Mouse (Mus musculus): ENCODE data around the gene Kcnj11. TPM values are rescaled to one million over a fixed set of nuclear protein-coding genes. Genes with fewer than 3 reads are reported as not detected.

The Kcnj11 gene
- polyA plus RNA-seq, 1 experiment from 2014 or later: not detected

DNA sequence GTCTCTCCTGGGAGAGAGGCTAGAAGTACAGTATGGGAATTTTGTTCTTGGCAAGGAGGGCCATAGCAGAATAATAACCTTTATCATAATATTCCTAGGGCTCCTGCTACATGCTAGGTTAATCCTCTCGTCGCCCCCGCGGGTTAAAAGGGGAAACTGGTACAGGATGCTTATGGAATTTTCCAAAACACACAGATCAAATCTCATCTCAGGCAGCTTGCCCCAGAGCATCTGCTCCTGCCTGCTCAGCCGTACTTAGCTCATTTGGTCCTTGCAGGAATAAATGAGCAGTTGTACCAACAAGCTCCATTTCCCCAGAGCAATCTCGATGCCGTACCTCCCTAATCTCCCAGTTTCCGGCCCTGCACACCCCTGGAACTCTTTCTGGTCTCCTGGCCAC is 31.2 kb upstream of the Kcnj11 start:
- 63% methylated on average over 8 of the region's 8 CpGs for WGBS
- DNase-seq (no peak), ATAC-seq (ENCODE audit: insufficient read depth) (no peak)
- Histone ChIP-seq H3K4me3 (ENCODE audit: low read depth, low read length) (no peak overlapping the region), H3K9me3 (ENCODE audit: low read depth, low read length) (no peaks in the 10 kb centered on the region), H3K27ac (ENCODE audit: low read depth) (no peak overlapping the region), H3K36me3 (ENCODE audit: insufficient read depth) (no peaks in the 10 kb centered on the region), H3K4me2 (no peak overlapping the region), H3K4me1 (ENCODE audit: insufficient read depth) (no peaks in the 10 kb centered on the region), H3K9ac (no peak overlapping the region), H3K27me3 (ENCODE audit: insufficient read depth, low read length) (no peaks in the 10 kb centered on the region; the same call in 1 of the 2 replicates)
- no peak for TF ChIP-seq CTCF (IDR thresholded peaks at IDR 0.05; ENCODE audit: low read depth)

DNA sequence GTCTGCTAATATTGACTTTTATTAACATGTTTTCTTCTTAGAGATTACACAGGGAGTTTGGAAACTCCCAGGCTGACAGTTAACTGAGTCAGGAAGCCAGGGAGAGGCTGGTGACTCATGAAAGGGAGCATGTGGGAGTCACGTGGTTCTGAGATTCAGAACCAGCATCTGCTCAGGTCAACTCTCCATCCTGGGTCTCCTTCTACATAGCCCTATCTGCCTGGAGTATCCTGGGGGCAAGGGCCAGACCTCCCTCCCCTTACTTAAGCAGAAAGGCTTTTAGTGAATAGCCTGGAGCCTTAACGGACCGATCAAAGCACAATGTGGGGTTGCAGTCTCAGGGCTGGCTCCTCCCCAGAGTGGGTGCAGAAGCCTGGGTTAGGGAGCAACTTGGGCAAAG is 30.7 kb upstream of the Kcnj11 start:
- DNase-seq (no peak), ATAC-seq (ENCODE audit: insufficient read depth) (no peak)
- no peaks in the 10 kb centered on the region for H3K9me3 ChIP-seq (ENCODE audit: low read depth, low read length)
- H3K4me3 ChIP-seq (ENCODE audit: low read depth, low read length): no peak overlapping the region
- H3K9ac ChIP-seq: no peak overlapping the region
- H3K36me3 ChIP-seq (ENCODE audit: insufficient read depth): no peaks in the 10 kb centered on the region
- no peak overlapping the region for H3K27ac ChIP-seq (ENCODE audit: low read depth)
- no peaks in the 10 kb centered on the region; the same call in 1 of the 2 replicates for H3K27me3 ChIP-seq (ENCODE audit: insufficient read depth, low read length)
- TF ChIP-seq CTCF (IDR thresholded peaks at IDR 0.05; ENCODE audit: low read depth): no peak
- no peak overlapping the region for H3K4me2 ChIP-seq
- no peaks in the 10 kb centered on the region for H3K4me1 ChIP-seq (ENCODE audit: insufficient read depth)
- WGBS: 27% methylated on average over 3 of the region's 3 CpGs

DNA sequence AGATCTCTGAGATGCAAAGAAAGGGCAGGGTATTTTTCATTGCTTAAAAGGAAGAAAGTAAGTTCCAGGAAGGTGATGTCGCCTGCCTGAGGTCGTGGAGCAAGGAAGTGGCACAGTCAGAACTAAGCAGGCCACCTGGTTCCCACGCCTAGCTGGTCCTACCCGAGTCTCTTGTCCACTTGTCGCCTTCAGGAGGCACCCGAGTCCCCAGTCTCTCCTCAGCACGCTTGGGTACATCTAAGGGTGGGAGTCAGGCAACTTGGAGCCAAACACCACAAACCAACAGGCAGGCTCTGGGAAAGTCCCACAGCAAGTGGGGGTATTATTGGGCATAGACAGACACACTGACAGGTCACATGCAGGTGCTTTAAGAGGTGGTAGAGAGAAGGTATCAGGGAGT is 30.2 kb upstream of the Kcnj11 start:
- no peaks in the 10 kb centered on the region for H3K36me3 ChIP-seq (ENCODE audit: insufficient read depth)
- ATAC-seq (ENCODE audit: insufficient read depth) (no peak), DNase-seq (no peak)
- no peaks in the 10 kb centered on the region for H3K4me1 ChIP-seq (ENCODE audit: insufficient read depth)
- H3K9ac ChIP-seq: no peak overlapping the region
- no peak overlapping the region for H3K4me2 ChIP-seq
- TF ChIP-seq CTCF (IDR thresholded peaks at IDR 0.05; ENCODE audit: low read depth): no peak
- H3K27ac ChIP-seq (ENCODE audit: low read depth): no peak overlapping the region
- H3K9me3 ChIP-seq (ENCODE audit: low read depth, low read length): no peaks in the 10 kb centered on the region
- no peaks in the 10 kb centered on the region; the same call in 1 of the 2 replicates for H3K27me3 ChIP-seq (ENCODE audit: insufficient read depth, low read length)
- WGBS: 49% methylated on average over 7 of the region's 7 CpGs
- H3K4me3 ChIP-seq (ENCODE audit: low read depth, low read length): no peak overlapping the region

DNA sequence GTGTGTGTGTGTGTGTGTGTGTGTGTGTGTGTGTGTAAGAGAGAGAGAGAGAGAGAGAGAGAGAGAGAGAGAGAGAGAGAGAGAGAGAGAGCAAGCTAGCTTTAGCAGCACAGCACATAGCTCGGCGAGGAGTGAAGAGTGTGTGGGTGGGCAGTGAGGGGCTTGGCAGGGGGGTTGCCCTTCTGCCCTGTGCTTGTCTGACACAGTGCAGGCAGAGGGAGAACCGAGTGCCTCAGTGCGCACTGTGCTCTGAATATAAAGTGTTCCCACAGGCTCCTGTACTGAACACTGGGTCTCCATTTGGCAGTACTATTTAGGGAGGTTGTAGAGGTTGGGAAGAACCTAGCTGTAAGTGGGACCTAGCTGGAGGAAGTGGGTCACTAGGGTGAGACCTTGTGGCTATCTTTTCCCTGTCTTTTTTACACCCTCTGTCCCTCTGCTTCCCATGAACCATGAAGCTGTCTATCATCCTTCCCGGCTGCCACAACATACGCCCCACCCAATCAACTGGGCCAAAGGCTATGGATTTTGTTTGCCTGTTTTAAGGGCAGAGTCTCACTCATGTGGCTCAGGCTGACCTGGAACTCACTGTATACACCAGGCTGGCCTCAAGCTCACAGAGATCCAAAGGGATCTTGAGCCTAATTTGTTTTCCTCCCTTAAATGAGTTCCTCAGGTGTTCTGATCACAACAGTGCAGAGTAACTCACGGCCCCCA is 29.1 kb upstream of the Kcnj11 start:
- H3K4me3 ChIP-seq (ENCODE audit: low read depth, low read length): no peak overlapping the region
- no peaks in the 10 kb centered on the region; the same call in 1 of the 2 replicates for H3K27me3 ChIP-seq (ENCODE audit: insufficient read depth, low read length)
- H3K36me3 ChIP-seq (ENCODE audit: insufficient read depth): no peaks in the 10 kb centered on the region
- no peak overlapping the region for H3K4me2 ChIP-seq
- no peak overlapping the region for H3K27ac ChIP-seq (ENCODE audit: low read depth)
- H3K4me1 ChIP-seq (ENCODE audit: insufficient read depth): peaks cover 2% of the 10 kb centered on the region; the same call in 1 of the 2 replicates
- H3K9ac ChIP-seq: no peak overlapping the region
- no peak for TF ChIP-seq CTCF (IDR thresholded peaks at IDR 0.05; ENCODE audit: low read depth)
- ATAC-seq (ENCODE audit: insufficient read depth) (no peak), DNase-seq (no peak)
- no peaks in the 10 kb centered on the region for H3K9me3 ChIP-seq (ENCODE audit: low read depth, low read length)
- WGBS: 29% methylated on average over 7 of the region's 7 CpGs

DNA sequence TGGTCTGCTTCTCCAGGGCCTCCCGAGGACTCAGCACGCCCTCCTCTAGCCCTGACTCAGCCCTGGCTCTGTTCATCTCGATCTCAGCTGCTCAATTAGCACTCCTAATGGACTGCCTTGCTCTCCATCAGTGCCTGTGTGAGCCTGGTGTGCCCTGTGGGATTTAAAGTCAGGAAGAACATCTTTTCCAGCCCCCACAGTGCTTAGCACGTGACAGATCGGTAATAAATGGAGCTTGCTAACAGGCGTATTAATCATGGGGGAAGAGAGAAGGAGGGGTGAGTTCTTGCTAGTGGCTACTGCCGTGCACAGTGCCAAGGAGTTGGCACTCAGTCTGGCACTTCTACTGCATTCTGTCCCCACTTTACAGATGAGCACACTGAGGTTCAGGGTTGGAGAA is 27.6 kb upstream of the Kcnj11 start:
- no peaks in the 10 kb centered on the region for H3K9me3 ChIP-seq (ENCODE audit: low read depth, low read length)
- TF ChIP-seq CTCF (IDR thresholded peaks at IDR 0.05; ENCODE audit: low read depth): no peak
- no peak overlapping the region for H3K9ac ChIP-seq
- H3K4me2 ChIP-seq: no peak overlapping the region
- no peaks in the 10 kb centered on the region; the same call in 1 of the 2 replicates for H3K27me3 ChIP-seq (ENCODE audit: insufficient read depth, low read length)
- 41% methylated on average over 7 of the region's 7 CpGs for WGBS
- DNase-seq (no peak), ATAC-seq (ENCODE audit: insufficient read depth) (no peak)
- no peaks in the 10 kb centered on the region for H3K36me3 ChIP-seq (ENCODE audit: insufficient read depth)
- no peak overlapping the region for H3K27ac ChIP-seq (ENCODE audit: low read depth)
- no peak overlapping the region for H3K4me3 ChIP-seq (ENCODE audit: low read depth, low read length)
- H3K4me1 ChIP-seq (ENCODE audit: insufficient read depth): peaks cover 10% of the 10 kb centered on the region

DNA sequence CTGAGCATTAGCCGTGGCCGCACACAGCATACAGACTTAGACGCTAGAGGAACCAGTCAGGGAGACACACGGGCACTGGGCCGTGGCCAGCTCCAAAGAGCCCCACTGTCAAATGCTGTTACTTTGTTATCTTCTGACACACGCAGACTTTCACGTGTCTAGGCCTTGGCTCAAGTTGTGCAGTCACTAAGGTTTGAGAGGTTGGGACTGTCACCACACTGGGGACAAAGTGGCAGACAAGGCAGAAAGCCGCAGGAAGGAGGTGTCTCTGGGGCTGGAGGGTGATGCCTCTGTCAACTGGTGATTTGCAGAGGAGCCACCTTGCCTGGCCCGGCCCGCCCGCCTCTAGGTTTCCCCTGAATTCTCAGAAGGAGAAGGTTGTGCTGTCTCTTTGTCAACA is 24.8 kb upstream of the Kcnj11 start:
- Histone ChIP-seq H3K27ac (ENCODE audit: low read depth) (no peak overlapping the region), H3K27me3 (ENCODE audit: insufficient read depth, low read length) (no peaks in the 10 kb centered on the region; the same call in 1 of the 2 replicates), H3K9me3 (ENCODE audit: low read depth, low read length) (no peaks in the 10 kb centered on the region), H3K4me1 (ENCODE audit: insufficient read depth) (peaks cover 10% of the 10 kb centered on the region), H3K9ac (no peak overlapping the region), H3K4me2 (no peak overlapping the region), H3K4me3 (ENCODE audit: low read depth, low read length) (no peak overlapping the region), H3K36me3 (ENCODE audit: insufficient read depth) (no peaks in the 10 kb centered on the region)
- ATAC-seq (ENCODE audit: insufficient read depth) (no peak), DNase-seq (no peak)
- WGBS: 62% methylated on average over 11 of the region's 11 CpGs
- no peak for TF ChIP-seq CTCF (IDR thresholded peaks at IDR 0.05; ENCODE audit: low read depth)

DNA sequence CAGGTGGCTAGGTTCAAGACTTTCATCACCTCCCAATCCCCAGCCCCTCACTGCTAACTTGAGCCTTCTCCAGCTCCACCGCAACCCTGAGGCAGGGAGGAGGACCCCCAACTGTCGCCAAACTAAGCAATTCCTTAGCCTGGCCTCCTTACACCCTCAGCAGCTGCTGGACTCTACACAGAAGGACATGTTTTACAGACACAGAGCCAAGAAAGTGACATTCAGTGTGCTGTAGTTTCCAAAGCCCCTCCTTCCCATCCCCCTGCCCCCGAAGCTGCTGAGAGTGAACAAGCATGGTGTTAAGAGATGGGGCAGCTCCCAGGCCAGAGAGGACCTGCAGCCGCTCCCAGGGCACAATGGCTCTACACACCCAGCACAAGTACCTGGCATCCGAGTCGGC is 23.9 kb upstream of the Kcnj11 start:
- Histone ChIP-seq H3K27me3 (ENCODE audit: insufficient read depth, low read length) (no peaks in the 10 kb centered on the region; the same call in 1 of the 2 replicates), H3K27ac (ENCODE audit: low read depth) (no peak overlapping the region), H3K4me3 (ENCODE audit: low read depth, low read length) (no peak overlapping the region), H3K36me3 (ENCODE audit: insufficient read depth) (no peaks in the 10 kb centered on the region), H3K9me3 (ENCODE audit: low read depth, low read length) (no peaks in the 10 kb centered on the region), H3K4me2 (no peak overlapping the region), H3K9ac (no peak overlapping the region), H3K4me1 (ENCODE audit: insufficient read depth) (peaks cover 10% of the 10 kb centered on the region)
- ATAC-seq (ENCODE audit: insufficient read depth) (peak; percentile 10; the same call in 1 of the 2 replicates), DNase-seq (peak; percentile 42)
- no peak for TF ChIP-seq CTCF (IDR thresholded peaks at IDR 0.05; ENCODE audit: low read depth)
- WGBS: 41% methylated on average over 6 of the region's 6 CpGs
